Mouse (Mus musculus) mouse embryonic stem cell (cell line): ENCODE measurements at regions not wholly inside any gene's neighbourhood (a gene's known extent, or its start where the extent isn't known, plus 50 kb on each side); places are given as distances from the start of the nearest gene placed in this dataset.

ENCODE experiments used
- in situ Hi-C, 2 experiments: fragments of 300-500 bp; cut with MboI; formaldehyde crosslinking; loops; 1 replicate in 1 of 2; 3 replicates in 1 of 2; pipeline ENCODE4 v1.14.3; 2019 to 2020; ENCODE audit warnings: low sequenced_read_pairs in 2 of 2, low pct_unique_long_range_greater_than_20kb in 1 of 2, mixed read lengths in 1 of 2; ENCODE audit not compliant: unreplicated experiment in 1 of 2

DNA sequence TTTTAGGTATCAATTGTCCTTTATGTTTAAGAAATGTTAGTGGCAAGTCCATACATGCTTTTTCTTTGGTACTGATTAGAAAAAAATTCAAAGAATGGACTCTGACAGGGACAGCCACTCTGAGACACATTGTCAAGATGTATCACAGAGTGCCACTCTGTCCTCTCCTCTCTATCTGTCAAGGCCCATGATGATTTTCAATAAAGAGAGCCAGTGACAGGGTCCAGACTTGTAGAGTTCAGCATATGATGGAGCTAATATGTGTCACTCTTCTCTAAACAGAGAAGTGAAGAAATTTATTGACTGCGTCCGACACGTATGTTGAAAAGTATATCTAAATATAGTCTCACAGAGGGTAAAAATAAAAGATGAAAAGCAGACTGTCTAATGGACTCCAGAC is 672.2 kb upstream of the 4930452B06Rik start:
- in situ Hi-C loops: loop anchor here in 1 of 2 experiments (25.0 kb wide), 1 partner anchor 976 kb away; no protein-coding TSS in a partner anchor

DNA sequence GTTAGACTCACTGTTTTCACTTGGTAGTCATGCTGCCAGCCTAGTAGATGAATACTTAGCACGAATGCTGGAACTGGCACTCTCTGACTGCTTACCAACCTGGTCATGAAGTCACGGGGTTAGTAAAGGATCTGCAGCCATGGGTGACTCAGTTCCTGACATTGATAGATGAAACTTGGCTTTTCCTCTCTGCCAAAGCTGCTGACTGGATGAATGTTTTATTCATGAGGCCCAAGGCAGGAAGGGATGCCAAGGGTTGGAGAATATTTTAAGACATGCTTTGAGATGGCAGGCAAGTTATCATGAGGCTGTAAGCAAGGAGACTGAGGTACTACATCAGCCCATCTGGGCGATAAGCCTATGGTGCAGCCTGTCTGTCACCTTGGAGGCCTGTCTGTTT is 671.1 kb upstream of the 4930452B06Rik start:
- in situ Hi-C loops: loop anchor here in 1 of 2 experiments (25.0 kb wide), 1 partner anchor 975 kb away; no protein-coding TSS in a partner anchor

GRCm38 (mm10) chr14:9331593-9331992 is 665.6 kb upstream of the 4930452B06Rik start:
- in situ Hi-C loops: loop anchor here in 1 of 2 experiments (25.0 kb wide), 1 partner anchor 969 kb away; no protein-coding TSS in a partner anchor

GRCm38 (mm10) chr14:9330767-9331166 is 664.7 kb upstream of the 4930452B06Rik start:
- in situ Hi-C loops: loop anchor here in 1 of 2 experiments (25.0 kb wide), 1 partner anchor 968 kb away; no protein-coding TSS in a partner anchor

GRCm38 (mm10) chr14:9329839-9330485 is 663.9 kb upstream of the 4930452B06Rik start:
- in situ Hi-C loops: loop anchor here in 1 of 2 experiments (25.0 kb wide), 1 partner anchor 968 kb away; no protein-coding TSS in a partner anchor

GRCm38 (mm10) chr14:9327344-9327743 is 661.3 kb upstream of the 4930452B06Rik start:
- in situ Hi-C loops: loop anchor here in 1 of 2 experiments (25.0 kb wide), 1 partner anchor 965 kb away; no protein-coding TSS in a partner anchor

DNA sequence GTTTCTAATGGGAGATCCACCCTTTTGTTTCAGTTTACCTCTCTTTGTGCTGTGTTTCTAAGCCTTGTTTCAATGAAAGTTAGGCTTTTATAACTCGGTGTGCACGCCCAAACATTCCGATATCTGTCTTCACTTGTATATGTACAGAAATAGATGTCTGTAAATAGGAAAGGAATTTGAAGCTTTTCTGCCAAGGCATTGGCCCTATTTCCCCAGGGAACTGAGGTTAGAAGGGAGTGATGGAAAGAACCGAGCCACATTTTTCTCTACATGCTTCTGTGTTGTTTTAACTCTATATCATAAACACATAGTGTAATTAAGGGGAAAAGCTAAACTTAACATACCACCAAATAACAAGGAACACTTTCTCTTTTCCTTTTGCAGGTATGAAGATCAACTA is 653.8 kb upstream of the 4930452B06Rik start:
- in situ Hi-C loops: no loop called here

- in situ Hi-C loops: no loop called here
Measured at GRCm38 (mm10) chr14:9318796-9319465, 652.9 kb upstream of the 4930452B06Rik start.

- in situ Hi-C loops: no loop called here
Measured at GRCm38 (mm10) chr14:9315224-9315623, 649.2 kb upstream of the 4930452B06Rik start.

- in situ Hi-C loops: no loop called here
Measured at GRCm38 (mm10) chr14:9296145-9296544, 630.1 kb upstream of the 4930452B06Rik start.

DNA sequence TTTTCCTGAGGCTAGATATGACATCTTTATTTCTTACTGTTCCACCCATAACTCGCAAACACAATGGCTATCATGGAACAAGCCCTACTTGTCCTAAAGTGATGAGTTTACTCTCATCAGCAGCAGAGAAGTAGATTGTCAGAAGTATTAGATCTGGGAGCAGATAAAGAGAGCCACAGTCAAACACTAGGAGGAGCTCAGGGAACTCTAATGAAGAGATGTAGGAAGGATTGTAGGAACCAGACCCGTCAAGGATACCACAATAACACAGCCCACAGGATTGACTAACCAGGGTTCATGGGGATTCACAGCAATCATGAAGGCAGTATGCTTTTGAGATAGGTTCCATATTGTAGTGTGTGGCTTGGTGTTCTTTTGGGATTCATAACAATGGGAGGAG is 628.5 kb upstream of the 4930452B06Rik start:
- in situ Hi-C loops: no loop called here

- in situ Hi-C loops: no loop called here
Measured at GRCm38 (mm10) chr14:9288103-9288502, 622.1 kb upstream of the 4930452B06Rik start.

DNA sequence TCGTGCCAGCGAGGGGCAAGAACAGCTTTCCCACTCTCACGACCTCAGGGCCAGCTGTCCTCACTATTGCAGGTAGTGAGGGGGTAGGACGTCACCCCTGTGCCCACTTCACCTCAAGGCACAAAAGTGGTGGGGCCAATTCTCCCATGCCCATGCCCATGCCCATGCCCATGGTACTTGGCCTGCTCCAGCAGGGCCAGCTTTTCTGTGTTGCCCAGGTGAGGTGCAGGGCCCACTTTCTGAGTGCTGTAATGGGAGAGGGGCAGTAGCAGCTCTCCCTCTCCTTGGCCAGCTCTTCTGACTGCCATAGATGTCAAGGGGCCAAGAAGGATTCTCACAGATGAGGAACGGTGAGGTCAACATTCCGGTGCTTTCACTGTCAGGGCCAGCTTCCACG is 619.6 kb upstream of the 4930452B06Rik start:
- in situ Hi-C loops: no loop called here

DNA sequence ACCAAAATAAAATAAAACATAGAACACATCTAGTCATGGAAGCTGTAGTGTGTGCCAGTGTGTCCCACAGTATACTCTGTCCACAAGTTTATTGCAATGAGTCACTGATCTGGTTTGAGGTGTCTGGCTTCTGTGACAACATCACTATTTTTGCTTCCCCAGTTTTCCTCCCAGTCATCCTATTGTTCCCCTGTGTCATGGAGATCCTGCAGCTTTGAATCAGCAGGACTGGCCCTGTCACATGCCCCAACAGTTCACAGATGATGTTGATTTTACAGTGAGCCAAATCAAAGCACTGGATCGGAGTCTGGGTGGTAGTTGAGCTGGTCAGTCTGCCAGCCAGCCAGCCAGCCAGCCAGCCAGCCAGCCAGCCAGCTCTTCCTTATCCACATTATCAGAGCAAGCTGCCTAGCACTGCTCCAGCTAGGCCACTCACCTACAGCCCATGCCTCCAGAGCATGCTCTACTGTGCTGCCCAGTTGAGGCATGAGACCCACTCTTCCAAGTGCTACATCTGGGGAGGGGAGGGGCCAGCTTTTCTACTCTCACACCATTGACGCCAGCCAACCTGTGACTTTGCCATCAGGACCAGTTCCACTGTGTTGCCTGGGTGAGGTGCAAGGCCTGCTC is 619.1 kb upstream of the 4930452B06Rik start:
- in situ Hi-C loops: no loop called here

- in situ Hi-C loops: no loop called here
Measured at GRCm38 (mm10) chr14:9267282-9268091, 601.4 kb upstream of the 4930452B06Rik start.

DNA sequence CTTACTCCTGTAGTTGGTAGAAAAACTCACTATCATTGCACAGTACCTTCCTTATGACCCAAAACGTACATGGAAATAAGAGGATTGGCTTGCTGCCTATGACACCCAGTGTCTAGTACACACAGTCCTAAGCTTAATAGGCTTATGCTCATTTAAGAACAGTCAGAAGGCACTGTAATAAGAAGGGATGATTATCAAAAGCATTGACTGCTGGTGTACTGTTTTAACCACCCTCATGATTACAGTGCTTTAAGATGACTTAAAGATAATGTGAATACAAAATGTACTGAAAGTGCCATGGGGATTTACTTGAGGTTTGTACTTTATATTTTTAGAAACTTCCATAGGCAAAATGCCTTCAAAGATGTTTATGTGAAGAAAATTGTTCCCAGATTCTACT is 586.0 kb upstream of the 4930452B06Rik start:
- in situ Hi-C loops: no loop called here

GRCm38 (mm10) chr14:9245266-9245665 is 579.2 kb upstream of the 4930452B06Rik start:
- in situ Hi-C loops: no loop called here

GRCm38 (mm10) chr14:9243336-9243735 is 577.3 kb upstream of the 4930452B06Rik start:
- in situ Hi-C loops: no loop called here
